Mouse (Mus musculus) spleen, postnatal 36 days (tissue): ENCODE results near the gene Taf8.

Source experiments
- DNase-seq, 2 experiments: peaks; one replicate each; pipeline ENCODE4 v3.0.0; 2022; ENCODE audit warnings: low spot score in 2 of 2, mixed read lengths in 1 of 2

Gene Taf8

DNA sequence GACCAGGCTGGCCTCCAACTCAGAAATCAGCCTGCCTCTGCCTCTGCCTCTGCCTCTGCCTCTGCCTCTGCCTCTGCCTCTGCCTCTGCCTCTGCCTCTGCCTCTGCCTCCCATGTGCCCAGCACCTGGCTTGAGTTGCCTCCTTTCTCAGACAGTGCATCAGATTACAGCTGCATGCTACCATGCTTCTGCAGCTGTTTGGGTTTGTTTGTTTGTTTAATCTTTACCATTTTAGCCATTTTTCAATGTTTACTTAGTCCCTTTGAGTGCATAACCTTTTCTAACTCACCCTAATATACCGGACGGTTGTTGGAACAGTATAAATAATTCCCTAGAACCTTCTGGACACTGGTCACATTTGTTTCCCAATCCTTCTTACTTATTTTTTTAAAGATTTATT lies 43.2 kb downstream of the Taf8 start:
- no peak for DNase-seq

DNA sequence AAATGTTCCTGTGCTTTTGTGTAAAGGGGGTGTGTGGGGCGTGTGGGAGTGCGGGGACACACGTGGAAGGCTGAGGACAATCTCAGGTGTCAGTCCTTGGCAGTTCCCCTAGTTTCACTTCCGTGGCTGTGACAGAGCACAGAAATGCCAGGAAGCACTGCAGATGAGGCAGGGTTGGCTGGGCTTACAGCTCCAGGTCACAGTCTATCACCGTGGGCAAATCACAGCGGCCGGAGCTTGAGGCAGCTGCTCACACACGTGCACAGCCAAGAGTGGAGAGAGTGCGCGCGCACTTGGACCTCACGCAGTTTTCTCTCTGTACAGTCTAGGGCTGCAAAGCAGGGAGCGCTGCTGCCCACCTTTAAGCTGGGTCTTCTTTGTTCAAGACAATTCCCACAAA lies 43.8 kb downstream of the Taf8 start:
- no peak for DNase-seq

DNA sequence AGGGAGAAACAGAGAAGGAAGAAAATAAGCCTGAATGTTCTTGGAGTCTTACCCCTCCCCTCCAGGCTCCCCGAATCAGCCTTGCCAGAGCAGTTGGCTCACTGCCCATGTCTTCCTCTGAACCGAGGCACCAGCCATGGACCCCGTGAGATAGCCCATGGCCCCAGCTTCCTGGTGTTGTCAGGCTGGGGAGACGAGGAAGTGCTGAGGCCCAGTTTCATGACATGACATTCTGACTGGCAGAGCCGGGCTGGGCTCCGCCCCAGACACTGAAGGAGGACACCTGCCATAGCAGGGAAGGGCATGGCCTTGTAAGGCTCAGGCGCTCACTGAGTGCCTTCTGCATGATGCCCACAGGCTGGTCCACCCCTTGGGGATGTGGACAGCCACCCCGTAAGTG lies 47.4 kb downstream of the Taf8 start:
- peak; percentile 29 to 35 for DNase-seq

DNA sequence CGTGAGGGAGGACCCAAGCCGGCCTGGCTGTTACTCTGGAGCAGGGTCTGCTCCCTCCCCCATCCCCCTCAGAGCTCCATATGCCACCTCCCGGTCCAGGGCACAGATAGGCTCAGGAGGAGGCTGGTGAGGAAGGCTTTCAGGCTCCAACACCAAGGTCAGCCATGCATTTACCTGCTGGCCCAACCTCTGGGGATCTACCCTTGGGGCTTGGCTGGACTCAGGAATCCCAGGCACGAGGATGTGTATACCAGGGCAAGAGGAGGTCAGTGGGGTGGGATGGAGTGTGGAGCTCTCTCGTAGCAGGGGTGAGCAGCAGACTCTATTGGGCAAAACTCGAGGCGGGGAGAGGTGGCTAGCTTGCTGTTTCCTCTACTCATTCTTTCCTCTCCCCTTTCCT lies 49.2 kb downstream of the Taf8 start:
- DNase-seq: no peak

DNA sequence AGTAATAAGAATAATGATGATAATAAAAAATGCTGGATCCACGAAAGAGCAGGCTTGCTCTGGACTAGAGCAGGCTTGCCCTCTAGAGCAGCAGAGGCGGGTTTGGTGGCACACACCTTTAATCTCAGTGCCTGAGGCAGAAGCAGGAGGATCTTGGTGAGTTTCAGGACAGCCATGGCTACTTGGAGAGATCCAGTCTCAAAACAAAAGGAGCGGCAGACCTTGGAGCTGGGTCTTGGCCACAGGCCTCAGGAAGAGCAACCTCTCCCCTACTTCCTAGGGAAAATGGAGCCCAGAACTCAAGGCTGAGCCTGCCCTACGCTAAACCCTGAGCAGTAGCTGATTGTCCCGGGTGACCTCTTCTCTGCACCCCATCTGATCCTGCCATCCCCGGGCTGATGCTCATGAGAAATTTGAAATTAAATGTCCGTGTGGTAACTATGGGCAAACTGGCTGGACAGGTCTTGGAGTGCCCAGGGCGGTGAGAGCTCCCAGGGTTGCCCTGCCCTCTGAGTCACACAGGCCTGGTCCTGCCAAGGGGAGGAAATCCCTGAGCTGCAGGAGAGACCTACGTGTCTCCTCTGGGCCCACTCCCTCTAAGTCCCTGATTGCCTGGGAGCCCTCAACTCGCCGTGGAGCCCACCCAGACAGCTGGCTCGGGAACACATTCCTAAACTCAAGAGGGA lies 51.1 kb downstream of the Taf8 start:
- DNase-seq: no peak

DNA sequence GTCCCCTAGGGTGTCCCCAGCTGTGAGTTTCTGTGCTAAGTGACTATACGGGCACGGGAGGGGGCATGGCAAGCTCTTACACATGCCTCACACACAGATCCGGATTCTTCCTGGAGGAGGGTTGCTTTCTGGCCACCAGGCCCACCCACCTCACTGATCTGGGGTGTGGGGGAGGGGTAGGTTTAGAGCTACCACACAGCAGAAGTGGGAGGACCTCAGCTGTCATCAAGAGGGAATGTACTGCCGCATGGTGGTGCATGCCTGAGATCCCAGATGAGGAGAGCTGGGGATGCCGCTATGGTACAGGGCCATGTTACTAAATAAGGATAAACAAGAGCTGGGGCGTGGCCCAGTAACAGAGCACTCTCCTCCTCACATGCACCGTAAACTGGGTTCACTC lies 51.9 kb downstream of the Taf8 start:
- DNase-seq: no peak

DNA sequence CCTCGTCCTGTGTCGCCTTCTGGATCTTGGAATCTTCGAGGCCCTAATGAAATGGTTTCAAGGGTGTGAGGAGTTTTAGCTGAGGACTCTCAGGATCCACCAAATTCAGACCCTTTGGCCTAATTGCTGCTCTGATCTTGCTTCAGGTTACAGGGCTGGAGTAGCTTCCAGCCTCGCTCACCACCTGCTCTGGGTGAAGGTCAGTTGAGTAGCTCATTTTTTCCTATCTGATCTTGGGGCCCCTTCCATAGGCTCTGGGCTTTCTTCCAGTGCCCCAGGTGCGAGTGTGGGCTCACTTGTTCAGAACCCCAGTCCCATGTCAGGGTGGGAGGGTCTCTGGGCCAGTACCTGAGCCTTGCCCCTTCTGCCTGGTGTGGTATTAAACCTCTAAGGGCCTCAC lies 52.7 kb downstream of the Taf8 start:
- DNase-seq: no peak

DNA sequence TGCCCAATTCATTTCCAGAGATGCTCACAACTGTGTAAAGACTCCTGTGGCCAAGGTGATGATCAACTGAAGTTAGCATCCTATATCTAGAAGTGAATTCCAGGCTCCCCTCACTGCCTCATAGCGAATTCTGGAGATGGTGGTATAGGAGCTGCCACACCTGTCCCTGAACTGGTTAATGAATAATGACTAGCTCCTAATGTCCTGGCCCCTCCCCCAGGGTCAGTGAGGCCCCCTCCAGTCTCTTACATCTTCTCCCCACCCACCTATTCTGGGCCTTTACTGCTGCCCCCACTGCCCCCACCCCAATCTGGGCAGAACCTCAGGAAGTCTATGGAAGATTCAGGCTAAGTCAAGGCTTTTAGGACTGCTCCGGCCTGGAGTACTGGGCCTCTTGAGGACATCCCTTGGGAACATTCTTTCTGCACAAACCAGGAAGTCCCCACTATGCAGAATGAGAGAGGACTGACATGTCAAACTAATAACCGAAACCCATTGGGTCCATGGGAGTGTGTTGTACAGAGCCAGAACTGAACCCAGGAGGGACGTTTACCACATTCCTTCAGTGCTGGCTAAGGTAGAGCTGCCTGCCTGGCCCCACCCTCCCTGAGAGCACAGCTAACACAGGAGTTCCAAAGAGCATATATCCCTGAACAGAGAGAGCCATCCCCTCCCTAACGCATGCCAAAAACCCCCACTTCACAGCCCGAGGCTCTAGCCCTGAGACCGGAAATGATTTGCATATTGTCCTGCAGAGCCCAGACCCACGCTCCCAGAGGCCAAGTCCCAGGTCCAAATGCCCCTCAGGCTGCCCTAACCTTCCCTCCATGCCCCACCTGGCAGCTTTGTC lies 53.3 kb downstream of the Taf8 start:
- DNase-seq: no peak

DNA sequence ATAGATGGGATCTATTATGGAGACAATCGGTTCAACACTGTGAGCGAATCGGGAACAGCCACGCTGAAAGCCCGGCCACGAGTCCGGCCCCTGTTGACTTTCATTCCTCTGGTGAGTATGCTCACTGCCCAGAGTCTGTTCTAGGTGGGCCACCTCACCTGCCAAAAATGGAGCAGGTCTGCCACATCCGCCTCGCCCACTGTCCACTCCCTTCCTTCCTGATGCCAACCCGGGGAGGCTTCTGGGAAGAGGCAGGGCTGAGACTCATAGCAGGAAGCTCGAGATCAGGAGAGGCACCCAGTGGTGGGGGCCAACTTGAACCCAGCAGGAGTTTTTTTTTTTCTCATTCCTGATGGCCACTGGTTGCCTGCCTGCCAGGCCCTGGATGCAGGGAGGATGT lies 55.5 kb downstream of the Taf8 start:
- DNase-seq: no peak

DNA sequence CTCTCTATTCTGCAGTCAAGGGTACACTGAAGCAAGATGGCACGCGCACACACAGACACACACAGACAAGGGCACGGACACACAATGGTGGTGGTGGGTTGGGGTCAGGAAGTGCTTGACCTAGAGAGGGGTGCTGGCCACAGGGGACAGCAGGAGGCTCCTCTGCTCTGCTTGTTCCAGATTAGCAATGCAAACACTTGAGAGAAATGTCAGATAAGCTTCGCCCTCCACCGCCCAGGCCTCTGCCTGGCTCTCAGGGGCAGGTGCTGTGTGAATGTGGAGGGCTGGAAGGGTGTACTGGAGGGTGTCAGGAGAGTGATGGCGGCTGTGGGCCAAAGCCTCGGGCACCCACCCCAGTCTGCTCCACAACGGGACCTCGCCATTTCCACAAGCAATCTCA lies 56.1 kb downstream of the Taf8 start:
- DNase-seq: no peak

DNA sequence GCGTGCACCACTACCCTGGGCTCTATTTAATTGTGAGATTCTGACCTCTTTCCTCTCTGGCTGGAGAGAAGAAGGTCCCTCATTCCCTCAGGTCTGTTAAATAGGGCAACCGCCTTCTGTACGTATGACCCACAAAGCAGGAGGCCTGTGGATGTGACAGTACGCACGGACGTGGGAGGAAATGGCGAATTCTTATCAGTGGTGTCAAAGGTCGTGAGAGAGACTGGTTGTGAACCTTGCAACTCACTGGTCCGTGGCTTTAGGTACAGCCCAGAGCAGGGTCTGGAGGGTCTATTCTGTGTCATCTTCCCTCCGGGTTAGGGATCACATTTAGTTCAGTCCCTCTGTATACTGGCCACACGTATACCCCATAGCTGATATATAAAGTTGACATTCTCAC lies 56.6 kb downstream of the Taf8 start:
- no peak for DNase-seq

DNA sequence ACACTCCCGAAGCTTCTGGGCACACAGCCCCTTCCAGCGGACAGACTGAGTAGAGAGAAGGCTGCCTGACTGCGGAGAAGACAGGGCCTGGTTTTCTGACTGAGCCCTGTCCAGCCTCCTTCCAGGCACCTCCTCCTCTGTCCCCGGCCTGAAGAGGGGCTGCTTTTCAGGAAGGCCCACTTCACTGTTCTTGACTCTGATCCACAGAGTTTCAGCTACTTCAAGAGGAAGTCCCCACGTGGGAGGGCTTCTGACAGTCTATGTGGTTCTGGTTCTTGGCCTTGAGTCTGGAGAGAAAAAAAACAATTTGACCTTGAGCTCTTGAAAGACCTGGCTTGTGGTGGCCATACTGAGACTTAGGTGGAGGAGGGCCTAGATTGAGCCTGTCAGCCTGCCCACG lies 58.0 kb downstream of the Taf8 start:
- DNase-seq: no peak

DNA sequence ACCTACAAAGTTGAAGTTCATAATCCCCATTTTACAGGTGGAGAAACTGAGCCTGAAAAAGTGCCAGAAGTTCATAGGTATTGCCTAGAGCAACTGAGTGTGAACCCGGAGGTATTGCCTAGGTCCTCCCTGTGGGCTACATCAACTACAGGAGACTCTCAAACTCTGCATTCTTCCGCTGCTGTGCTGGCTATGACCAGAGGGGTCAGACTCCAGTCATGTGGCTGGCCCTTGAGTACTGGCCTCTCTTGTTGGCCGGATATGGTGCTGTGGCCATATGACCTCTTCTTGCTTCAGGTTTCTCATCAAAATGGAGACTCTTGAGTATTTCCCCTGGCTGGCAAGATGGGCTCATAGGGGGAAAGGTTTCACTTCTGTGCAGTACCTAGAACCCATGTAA lies 59.8 kb downstream of the Taf8 start:
- DNase-seq: no peak

DNA sequence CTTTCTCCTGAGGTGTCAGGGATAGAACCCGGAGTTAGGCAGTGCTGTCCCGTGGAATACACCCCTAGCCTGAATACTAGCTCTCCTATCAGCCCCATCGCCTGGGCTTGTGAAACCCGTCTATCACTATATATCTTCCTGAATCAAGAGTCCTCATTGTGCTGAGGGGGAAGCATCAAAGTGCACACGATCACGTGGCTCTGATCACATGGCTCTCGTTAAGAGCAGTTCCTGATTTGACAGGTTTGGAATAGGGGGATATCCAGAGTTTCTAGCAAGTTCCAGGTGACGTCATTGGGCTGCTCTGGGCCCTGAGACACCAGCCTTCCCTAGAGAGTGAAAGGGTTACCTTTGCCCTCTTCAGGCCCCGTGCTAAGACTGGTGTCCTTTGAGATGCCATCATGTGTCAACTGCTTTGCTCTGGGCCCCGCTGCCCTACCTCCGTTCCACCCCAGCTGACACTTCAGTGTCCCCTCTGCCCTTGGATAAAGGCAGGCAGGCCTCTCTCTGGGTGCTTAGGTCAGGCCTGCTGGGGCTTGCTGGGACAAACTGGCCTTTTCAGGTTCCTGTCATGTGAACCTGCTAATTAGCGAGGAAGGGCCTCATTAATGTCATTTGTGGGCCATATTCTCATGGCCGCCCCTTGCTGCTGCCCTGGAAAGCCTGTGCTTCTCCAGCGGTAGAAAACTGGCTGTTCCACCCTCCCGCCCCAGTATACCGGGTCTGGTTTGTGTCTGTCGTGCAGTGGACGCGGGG lies 60.6 kb downstream of the Taf8 start:
- DNase-seq: no peak

DNA sequence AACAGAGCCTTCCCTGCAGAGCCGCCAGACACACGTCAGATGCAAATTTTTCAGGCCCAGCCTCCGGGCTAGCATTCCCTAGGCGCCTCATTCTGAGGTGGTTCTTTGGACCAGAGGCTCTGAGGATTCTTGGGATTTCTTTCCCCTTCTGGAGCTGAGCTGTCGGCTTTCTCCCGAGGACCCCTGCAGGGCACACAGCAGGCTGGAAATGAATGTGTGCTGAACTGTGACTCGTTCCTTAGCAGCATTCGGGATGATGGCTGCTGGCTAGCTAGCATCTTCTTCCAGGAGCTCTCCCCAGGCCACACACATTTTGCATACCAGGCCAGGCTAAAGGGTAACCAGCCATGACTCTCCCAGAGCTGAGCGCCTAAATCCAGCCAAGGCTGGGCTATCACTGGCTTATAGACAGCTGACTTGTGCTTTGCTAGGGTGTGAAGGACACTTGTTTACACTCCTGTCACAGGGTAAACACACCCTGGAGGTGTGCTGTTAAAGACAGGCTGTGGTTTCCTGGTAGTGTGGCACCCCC lies 61.7 kb downstream of the Taf8 start:
- no peak for DNase-seq

DNA sequence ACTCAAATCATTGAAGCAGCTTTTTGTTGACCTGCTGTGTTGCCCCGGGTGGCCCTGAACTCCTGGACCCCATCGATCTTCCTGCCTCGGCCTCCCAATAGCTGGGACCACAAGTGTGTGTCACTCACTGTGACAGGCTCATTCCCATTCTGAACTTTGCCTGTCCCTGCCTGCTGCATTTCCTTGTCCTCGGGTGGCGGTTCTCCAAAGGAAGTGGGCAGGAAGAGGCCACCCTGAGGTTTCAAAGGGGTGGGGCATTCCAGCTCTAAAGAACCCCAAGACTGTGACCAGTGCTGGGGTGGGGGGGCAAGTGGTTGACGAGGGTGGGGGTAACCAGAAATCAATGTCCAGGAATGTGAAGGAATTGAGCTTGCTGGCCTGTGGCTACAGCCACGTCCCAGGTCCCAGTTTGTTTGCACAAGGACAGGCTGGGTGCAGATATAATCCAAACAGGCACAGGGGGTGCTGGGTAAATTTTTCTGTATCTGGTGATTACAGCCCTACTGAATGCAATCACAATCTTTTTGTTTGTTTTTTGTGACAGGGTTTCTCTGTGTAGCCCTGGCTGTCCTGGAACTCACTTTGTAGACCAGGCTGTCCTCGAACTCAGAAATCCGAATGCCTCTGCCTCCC lies 62.6 kb downstream of the Taf8 start:
- no peak for DNase-seq

DNA sequence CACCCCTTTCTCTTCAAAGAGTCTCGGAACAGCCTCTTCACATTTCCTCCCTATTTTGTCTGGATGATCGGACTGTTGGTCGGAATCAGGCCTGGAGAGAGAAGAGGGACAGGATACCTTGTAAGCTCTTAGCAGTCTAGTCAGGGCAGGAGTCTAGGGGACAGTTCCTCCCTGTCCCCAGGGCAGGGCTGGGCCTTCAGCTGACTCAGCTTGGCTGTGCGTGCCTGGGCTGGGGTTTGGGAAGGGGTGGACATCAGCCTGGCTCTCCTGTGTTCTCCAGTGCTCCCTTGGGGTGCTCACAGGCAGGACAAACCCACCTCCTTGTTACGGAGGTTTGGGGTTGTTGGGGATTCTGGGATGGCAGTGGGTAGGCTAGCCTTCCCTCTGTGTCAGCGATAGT lies 63.5 kb downstream of the Taf8 start:
- no peak for DNase-seq

DNA sequence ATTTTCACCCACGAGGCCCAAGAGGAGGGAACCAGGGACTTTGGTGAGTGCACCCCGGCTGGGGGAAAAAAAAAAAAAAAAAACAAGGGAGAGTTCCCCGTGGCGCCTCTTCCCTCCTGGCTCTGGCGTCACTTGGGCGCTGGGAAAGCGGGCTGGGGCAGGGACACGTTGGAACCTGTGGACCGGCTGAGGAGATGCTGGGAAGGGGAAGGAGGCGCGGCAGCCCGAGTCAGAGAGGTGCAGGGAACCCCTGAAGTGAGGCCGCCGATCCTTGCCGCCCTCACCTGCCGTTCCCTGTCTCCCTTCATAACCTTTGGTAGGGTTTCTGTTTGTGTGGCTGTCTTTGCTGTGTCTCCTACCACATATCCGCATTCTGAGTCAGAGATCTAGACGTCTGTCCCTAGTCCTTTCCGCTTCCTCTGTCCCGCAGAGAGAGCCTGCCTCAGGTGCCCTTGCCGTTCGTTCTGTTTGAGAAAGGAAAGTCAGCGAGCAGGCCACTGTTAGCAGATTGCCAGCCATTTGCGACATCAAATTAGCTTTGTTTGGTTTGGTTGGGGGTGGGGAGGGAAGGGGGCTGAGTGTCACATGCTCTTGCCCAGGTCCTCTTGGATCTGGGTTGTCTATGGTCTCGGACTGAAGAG lies 65.1 kb downstream of the Taf8 start, which contains the start of gene 1700001C19Rik:
Gene 1700001C19Rik, minus strand, starts transcription at position 470 of the 641 bp plus-strand sequence.
- DNase-seq: no peak

DNA sequence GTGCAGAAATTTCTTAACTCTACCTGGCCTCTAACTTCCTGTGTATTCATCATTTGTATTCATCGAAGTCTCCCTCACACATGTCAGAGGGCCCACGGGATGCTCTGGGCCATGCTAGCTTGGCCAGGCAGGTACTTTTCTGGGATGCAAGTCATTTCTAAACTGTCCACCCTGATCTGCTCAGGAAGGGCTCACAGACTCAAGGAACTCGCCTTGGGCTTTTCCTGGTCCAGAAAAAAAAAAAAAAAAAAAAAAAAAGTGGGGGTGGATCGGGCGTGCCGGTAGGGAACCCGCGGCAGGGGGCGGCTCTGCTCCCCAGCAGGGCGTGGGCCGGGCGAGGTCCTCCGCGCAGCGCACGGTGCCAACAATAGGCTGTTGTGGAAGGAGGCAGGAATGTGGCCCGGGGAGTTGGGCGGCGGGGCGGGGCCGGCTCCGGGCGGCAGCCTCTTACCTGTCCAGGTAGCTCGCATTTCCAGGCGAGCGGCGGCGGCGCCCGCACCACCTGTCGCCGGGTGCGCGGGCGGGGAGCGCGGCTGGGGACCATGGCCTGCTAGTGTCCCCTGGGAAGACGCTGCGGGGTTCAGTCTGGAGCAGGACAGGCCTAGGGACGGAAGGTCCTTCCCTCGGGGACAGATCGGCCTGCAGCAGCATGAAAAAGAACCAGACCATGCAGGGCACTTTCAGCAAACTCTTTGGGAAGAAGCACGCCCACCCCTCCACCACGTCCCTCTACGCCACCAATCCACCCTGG lies 65.8 kb downstream of the Taf8 start, which contains the start of gene AI661453:
Gene AI661453, plus strand, starts transcription at position 460 of the 751 bp plus-strand sequence.
- DNase-seq: no peak
